Mouse (Mus musculus): ENCODE data around the gene Elavl2. TPM values are rescaled to one million over a fixed set of nuclear protein-coding genes. Genes with fewer than 3 reads are reported as not detected.
"Not testable (repeated sequence)": the region's sequence is repeated elsewhere in the genome, so short reads cannot be mapped to it uniquely, and the experiment has no call there.

Elavl2 gene
- polyA plus RNA-seq, 1 experiment from 2014 or later: 2.0 TPM

GRCm38 (mm10) chr4:91297706-91298105 is 102.9 kb downstream of the Elavl2 start:
- no peak for ATAC-seq (ENCODE audit: insufficient number of reproducible peaks, low FRiP score, low TSS enrichment, low read depth)
- no peaks in the 10 kb centered on the region for H3K9me3 ChIP-seq
- H3K4me1 ChIP-seq: no peaks in the 10 kb centered on the region
- no peaks in the 10 kb centered on the region for H3K27me3 ChIP-seq
- no peak overlapping the region for H3K4me2 ChIP-seq
- no peak overlapping the region for H3K27ac ChIP-seq
- no peak overlapping the region for H3K9ac ChIP-seq
- H3K36me3 ChIP-seq: no peaks in the 10 kb centered on the region
- H3K4me3 ChIP-seq: no peak overlapping the region

DNA sequence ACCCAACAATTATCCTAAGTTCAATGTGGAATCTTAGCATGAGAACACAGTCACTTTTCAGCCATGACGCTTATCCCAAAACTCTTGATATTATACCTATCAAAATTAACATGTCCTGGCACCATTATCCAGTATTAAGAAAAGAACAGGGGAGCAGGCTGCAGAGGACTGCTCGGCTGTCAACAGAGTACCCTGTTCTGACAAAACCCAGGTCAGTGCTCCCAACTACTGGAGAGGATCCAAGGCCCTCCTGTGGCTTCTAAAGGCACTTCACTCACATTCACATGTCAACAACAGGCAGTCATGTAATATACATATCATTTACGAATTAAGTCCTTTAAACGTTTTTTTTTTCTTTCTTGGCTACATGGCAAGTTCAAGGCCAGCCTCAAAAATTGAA is 105.3 kb downstream of the Elavl2 start:
- H3K4me2 ChIP-seq: no peak overlapping the region
- no peaks in the 10 kb centered on the region for H3K9me3 ChIP-seq
- H3K4me1 ChIP-seq: no peaks in the 10 kb centered on the region
- 70% methylated on average over 4 of the region's 4 CpGs for WGBS
- ATAC-seq (ENCODE audit: insufficient number of reproducible peaks, low FRiP score, low TSS enrichment, low read depth): no peak
- no peaks in the 10 kb centered on the region for H3K27me3 ChIP-seq
- H3K9ac ChIP-seq: no peak overlapping the region
- no peaks in the 10 kb centered on the region for H3K36me3 ChIP-seq
- no peak overlapping the region for H3K27ac ChIP-seq
- H3K4me3 ChIP-seq: no peak overlapping the region

DNA sequence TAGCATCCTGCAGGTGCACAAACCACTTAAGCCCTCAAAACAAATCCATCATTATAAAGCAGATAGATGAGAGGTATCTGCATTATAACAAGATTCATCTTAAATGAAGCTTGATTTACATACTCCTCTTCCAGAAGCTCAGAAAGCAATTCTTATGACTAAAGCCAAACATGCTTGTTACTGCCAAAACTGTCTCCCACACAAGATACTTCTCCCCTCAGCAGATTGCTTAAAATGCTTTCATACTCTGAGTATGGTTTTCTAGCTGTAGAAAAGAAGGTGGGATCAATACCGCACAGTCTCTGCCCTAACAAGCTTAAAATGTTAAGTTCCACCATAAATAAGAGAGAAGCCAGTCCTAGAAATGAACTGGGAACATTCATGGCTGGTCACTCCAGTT is 109.1 kb downstream of the Elavl2 start:
- no peaks in the 10 kb centered on the region for H3K4me1 ChIP-seq
- no peaks in the 10 kb centered on the region for H3K9me3 ChIP-seq
- no peak overlapping the region for H3K27ac ChIP-seq
- no peak for ATAC-seq (ENCODE audit: insufficient number of reproducible peaks, low FRiP score, low TSS enrichment, low read depth)
- no peak overlapping the region for H3K4me2 ChIP-seq
- no peak overlapping the region for H3K4me3 ChIP-seq
- WGBS: 79% methylated on average over 1 of the region's 1 CpGs
- H3K9ac ChIP-seq: no peak overlapping the region
- no peaks in the 10 kb centered on the region for H3K27me3 ChIP-seq
- H3K36me3 ChIP-seq: no peaks in the 10 kb centered on the region

GRCm38 (mm10) chr4:91290373-91290772 is 110.2 kb downstream of the Elavl2 start:
- no peak overlapping the region for H3K4me3 ChIP-seq
- 40% methylated on average over 1 of the region's 1 CpGs for WGBS
- no peaks in the 10 kb centered on the region for H3K27me3 ChIP-seq
- no peaks in the 10 kb centered on the region for H3K36me3 ChIP-seq
- no peak overlapping the region for H3K27ac ChIP-seq
- H3K4me1 ChIP-seq: no peaks in the 10 kb centered on the region
- H3K9ac ChIP-seq: no peak overlapping the region
- no peak for ATAC-seq (ENCODE audit: insufficient number of reproducible peaks, low FRiP score, low TSS enrichment, low read depth)
- H3K4me2 ChIP-seq: no peak overlapping the region
- H3K9me3 ChIP-seq: no peaks in the 10 kb centered on the region

DNA sequence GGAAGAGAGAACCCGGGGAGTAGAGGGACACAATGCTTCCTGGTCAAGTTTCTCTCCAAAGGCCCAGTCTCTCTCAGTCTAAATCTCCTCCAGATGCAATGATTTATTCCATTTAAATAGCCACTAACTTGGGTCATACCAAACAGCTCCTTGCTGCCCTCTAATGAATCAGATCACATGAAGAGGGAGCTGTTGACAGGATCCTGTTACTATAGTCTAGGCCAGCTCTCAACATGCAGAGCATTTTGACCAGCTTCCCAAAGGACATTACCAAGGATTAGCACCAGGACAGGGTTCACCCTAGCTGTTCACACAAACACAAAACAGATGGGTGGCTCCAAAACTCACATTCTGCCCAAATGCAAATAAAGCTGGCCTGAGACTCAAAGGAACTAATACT is 111.4 kb downstream of the Elavl2 start:
- 42% methylated on average over 1 of the region's 1 CpGs for WGBS
- Histone ChIP-seq H3K9me3 (no peaks in the 10 kb centered on the region), H3K4me1 (no peaks in the 10 kb centered on the region), H3K4me2 (no peak overlapping the region), H3K9ac (no peak overlapping the region), H3K4me3 (no peak overlapping the region), H3K27me3 (no peaks in the 10 kb centered on the region), H3K27ac (no peak overlapping the region), H3K36me3 (no peaks in the 10 kb centered on the region)
- no peak for ATAC-seq (ENCODE audit: insufficient number of reproducible peaks, low FRiP score, low TSS enrichment, low read depth)

GRCm38 (mm10) chr4:91268390-91268789 is 132.2 kb downstream of the Elavl2 start:
- WGBS: 79% methylated on average over 1 of the region's 1 CpGs
- Histone ChIP-seq H3K9ac (no peak overlapping the region), H3K9me3 (no peaks in the 10 kb centered on the region)

DNA sequence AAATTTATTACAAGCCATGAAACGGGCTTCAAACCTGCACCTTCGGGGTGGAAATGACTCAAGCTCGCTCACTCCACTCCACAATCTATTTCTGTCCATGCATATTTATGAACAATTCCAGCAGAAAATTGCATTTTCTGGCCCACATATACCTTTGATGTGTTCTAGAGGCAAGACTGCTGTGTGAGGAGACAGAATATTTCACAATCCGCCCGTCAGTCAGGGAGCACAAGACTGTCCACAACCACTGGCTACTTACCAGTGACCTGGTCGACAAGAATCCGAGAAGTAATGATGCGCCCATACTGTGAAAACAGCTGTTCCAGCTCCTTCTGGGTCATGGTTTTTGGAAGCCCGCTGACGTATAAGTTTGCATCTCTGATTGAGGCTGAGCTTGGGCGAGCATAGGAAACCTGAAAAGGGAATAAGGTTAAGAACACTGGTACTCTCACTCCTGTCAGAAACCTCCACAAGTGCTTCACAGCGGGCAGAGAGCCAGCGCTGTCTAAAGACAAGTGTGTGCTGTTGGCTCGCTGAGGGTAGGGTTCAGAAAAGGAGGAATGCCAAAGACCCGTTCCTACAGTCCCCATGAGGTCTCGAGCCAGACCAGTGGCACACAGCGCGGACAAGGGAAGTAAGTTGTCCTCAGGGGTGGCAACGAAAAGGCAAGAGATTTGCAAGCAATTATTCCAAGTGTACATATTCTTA is 136.7 kb downstream of the Elavl2 start:
- H3K4me1 ChIP-seq: no peaks in the 10 kb centered on the region
- H3K9me3 ChIP-seq: no peaks in the 10 kb centered on the region
- WGBS: 83% methylated on average over 19 of the region's 19 CpGs
- no peak overlapping the region for H3K4me3 ChIP-seq
- H3K27me3 ChIP-seq: no peaks in the 10 kb centered on the region
- no peak overlapping the region for H3K4me2 ChIP-seq
- no peak overlapping the region for H3K9ac ChIP-seq
- no peak overlapping the region for H3K27ac ChIP-seq
- no peak for ATAC-seq (ENCODE audit: insufficient number of reproducible peaks, low FRiP score, low TSS enrichment, low read depth)
- H3K36me3 ChIP-seq: no peaks in the 10 kb centered on the region

More at GRCm38 (mm10) chr4:91268390-91268789, 132.2 kb downstream of the Elavl2 start:
- no peak overlapping the region for H3K4me2 ChIP-seq
- no peak for ATAC-seq (ENCODE audit: insufficient number of reproducible peaks, low FRiP score, low TSS enrichment, low read depth)
- H3K4me3 ChIP-seq: no peak overlapping the region
- H3K27ac ChIP-seq: no peak overlapping the region
- H3K36me3 ChIP-seq: no peaks in the 10 kb centered on the region
- no peaks in the 10 kb centered on the region for H3K27me3 ChIP-seq
- no peaks in the 10 kb centered on the region for H3K4me1 ChIP-seq

DNA sequence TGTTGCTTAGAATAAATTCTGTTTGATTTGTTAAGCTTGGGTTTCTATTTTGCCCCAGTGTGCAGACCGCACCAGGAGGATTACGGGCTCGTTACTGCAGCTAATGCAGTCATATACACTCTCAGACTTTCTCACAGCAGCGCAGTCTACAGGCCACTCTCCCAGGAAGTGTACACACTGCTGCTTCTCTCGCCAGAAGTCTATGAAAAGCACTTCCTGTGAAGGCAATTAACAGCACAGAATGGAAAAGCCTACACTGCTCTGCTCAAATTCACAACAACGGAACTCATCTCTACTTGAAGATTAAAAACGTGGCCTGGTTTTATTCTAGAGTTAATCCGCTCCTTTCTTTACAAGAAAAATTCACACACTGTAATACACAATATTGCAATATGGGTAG is 137.7 kb downstream of the Elavl2 start:
- H3K4me2 ChIP-seq: no peak overlapping the region
- no peak overlapping the region for H3K9ac ChIP-seq
- no peak for ATAC-seq (ENCODE audit: insufficient number of reproducible peaks, low FRiP score, low TSS enrichment, low read depth)
- H3K4me3 ChIP-seq: no peak overlapping the region
- H3K4me1 ChIP-seq: no peaks in the 10 kb centered on the region
- no peaks in the 10 kb centered on the region for H3K27me3 ChIP-seq
- 60% methylated on average over 8 of the region's 8 CpGs for WGBS
- no peak overlapping the region for H3K27ac ChIP-seq
- no peaks in the 10 kb centered on the region for H3K36me3 ChIP-seq
- H3K9me3 ChIP-seq: no peaks in the 10 kb centered on the region

DNA sequence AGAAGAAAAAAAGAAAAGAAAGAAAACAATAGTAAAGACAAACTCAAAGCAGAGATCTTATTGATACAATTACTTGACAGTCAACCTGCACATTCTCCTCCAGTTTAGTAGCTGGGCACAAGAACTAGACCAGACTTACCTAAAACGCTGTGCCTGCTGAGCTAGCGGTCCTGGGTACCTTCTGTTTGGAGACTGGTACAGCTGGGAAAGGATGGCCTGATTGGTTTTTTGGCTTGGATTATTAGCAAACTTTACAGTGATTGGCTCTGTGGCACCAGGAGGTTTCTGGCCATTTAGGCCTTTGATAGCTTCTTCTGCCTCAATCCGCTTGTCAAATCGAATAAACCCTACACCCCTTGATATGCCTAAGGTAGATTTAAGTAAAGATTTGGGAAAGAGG is 140.0 kb downstream of the Elavl2 start:
- ATAC-seq (ENCODE audit: insufficient number of reproducible peaks, low FRiP score, low TSS enrichment, low read depth): no peak

DNA sequence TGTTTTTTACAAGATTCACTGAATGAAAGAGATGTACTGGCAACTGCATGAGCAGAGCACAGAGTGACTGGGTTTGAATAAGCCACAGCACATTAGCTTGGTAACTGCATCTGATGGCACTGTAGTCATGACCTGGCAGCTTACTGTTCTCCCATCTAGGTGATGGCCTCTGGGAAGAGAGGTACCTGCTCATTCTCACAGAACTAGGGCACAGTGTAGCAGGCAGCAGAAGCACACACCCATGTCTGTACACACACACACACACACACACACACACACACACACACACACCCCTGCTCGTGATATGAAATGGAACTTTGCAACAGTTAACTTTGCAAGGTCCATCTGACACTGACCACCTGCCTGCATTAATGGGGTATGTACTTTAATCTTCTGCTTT is 151.9 kb downstream of the Elavl2 start:
- H3K9ac ChIP-seq: no peak overlapping the region
- H3K9me3 ChIP-seq: no peaks in the 10 kb centered on the region
- H3K27me3 ChIP-seq: no peaks in the 10 kb centered on the region
- H3K27ac ChIP-seq: no peak overlapping the region
- H3K4me2 ChIP-seq: no peak overlapping the region
- 85% methylated on average over 1 of the region's 1 CpGs for WGBS
- no peak for ATAC-seq (ENCODE audit: insufficient number of reproducible peaks, low FRiP score, low TSS enrichment, low read depth)
- H3K4me1 ChIP-seq: no peaks in the 10 kb centered on the region
- no peaks in the 10 kb centered on the region for H3K36me3 ChIP-seq
- H3K4me3 ChIP-seq: no peak overlapping the region

More for the DNA sequence above, 140.0 kb downstream of the Elavl2 start:
- Histone ChIP-seq H3K4me1 (no peaks in the 10 kb centered on the region), H3K27me3 (no peaks in the 10 kb centered on the region), H3K27ac (no peak overlapping the region), H3K9me3 (no peaks in the 10 kb centered on the region), H3K4me2 (no peak overlapping the region), H3K4me3 (no peak overlapping the region), H3K9ac (no peak overlapping the region), H3K36me3 (no peaks in the 10 kb centered on the region)
- whole genome bisulfite sequencing: 87% methylated on average over 4 of the region's 4 CpGs

GRCm38 (mm10) chr4:91245136-91245535 is 155.4 kb downstream of the Elavl2 start:
- not testable (repeated sequence) for ATAC-seq (ENCODE audit: insufficient number of reproducible peaks, low FRiP score, low TSS enrichment, low read depth)

DNA sequence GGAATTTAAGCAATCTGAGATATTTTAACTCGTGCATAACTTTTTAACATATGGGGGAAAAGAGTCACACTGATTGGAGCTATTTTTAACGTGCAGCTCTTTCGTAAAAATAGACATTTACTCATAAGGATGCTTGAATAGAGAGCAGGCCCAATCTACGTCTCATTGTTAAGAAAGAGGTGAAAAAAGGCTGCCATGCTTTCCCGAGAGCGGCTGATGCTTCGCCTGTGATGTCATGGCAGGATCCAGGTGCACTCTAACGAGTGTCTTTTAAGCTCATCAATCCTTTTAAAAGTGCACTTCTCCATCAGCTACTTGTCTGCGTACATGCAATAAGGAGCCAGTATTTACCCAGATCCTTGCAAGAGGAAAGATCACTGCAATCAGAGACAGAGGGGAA is 156.0 kb downstream of the Elavl2 start:
- Histone ChIP-seq H3K27ac (no peak overlapping the region), H3K4me2 (no peak overlapping the region), H3K9ac (no peak overlapping the region), H3K4me3 (no peak overlapping the region), H3K4me1 (no peaks in the 10 kb centered on the region), H3K9me3 (no peaks in the 10 kb centered on the region), H3K36me3 (no peaks in the 10 kb centered on the region), H3K27me3 (no peaks in the 10 kb centered on the region)
- ATAC-seq (ENCODE audit: insufficient number of reproducible peaks, low FRiP score, low TSS enrichment, low read depth): no peak
- 67% methylated on average over 9 of the region's 9 CpGs for WGBS

More at GRCm38 (mm10) chr4:91245136-91245535, 155.4 kb downstream of the Elavl2 start:
- H3K4me2 ChIP-seq, H3K9me3 ChIP-seq, H3K27me3 ChIP-seq, H3K4me1 ChIP-seq, H3K36me3 ChIP-seq, H3K27ac ChIP-seq, H3K9ac ChIP-seq, H3K4me3 ChIP-seq: not testable (repeated sequence)
- WGBS: 79% methylated on average over 6 of the region's 8 CpGs

- 83% methylated on average over 4 of the region's 4 CpGs for WGBS
Observed at GRCm38 (mm10) chr4:91243896-91244295, 156.7 kb downstream of the Elavl2 start.

More at GRCm38 (mm10) chr4:91243896-91244295, 156.7 kb downstream of the Elavl2 start:
- no peak for ATAC-seq (ENCODE audit: insufficient number of reproducible peaks, low FRiP score, low TSS enrichment, low read depth)
- Histone ChIP-seq H3K27me3 (no peaks in the 10 kb centered on the region), H3K9ac (no peak overlapping the region), H3K9me3 (no peaks in the 10 kb centered on the region), H3K36me3 (no peaks in the 10 kb centered on the region), H3K4me3 (no peak overlapping the region), H3K4me2 (no peak overlapping the region), H3K4me1 (no peaks in the 10 kb centered on the region), H3K27ac (no peak overlapping the region)
